Comparison of ENCODE assay signal across 13 mouse cellular contexts in genomic region chr8:126601325-126601724, GRCm38 (mm10). TPM values are rescaled to one million over a fixed set of nuclear protein-coding genes. Genes with fewer than 3 reads are reported as not detected.
DNase-seq lines count a peak whose midpoint lies in the region; ATAC-seq and TF ChIP-seq lines count a peak whose summit lies in the region.
"Had no signal": no experiment of that assay in that cellular context is flagged by ENCODE, and none has a peak within 500 bp of the region (broad histone marks: within the 10 kb centered on the region; RNA-seq: fewer than 3 reads in every experiment).

No protein-coding gene starts in this region.

- peak overlapping the region; percentile 75 for H3K27ac ChIP-seq in kidney, adult 2 months (ENCODE audit: insufficient read depth, low read depth, low read length)
- no peak overlapping the region; the same call in 1 of the 2 replicates for H3K27ac ChIP-seq in hindbrain, embryonic 16.5 days (ENCODE audit: low read depth, low read length)
- H3K27ac ChIP-seq: midbrain, embryonic 12.5 days had no signal

- peak; percentile 21 for ATAC-seq in CD4-positive, CD25-positive, alpha-beta regulatory T cell, adult 4 months
- ATAC-seq in hindbrain, embryonic 16.5 days: no peak
- ATAC-seq: intestine, postnatal 0 days had no signal

- no peak overlapping the region for H3K4me2 ChIP-seq in hindbrain, embryonic 16.5 days (ENCODE audit: low read length)
- H3K4me2 ChIP-seq: midbrain, embryonic 12.5 days had no signal

- WGBS in kidney, adult 2 months: 40% methylated on average over 5 of the region's 5 CpGs
- WGBS in hindbrain, embryonic 16.5 days: 10% methylated on average over 5 of the region's 5 CpGs

- no peak for TF ChIP-seq CTCF in kidney, adult 2 months (conservative IDR thresholded peaks at IDR 0.05; ENCODE audit: insufficient read depth, insufficient read length, low read depth, low read length)

- H3K36me3 ChIP-seq in kidney, adult 2 months (ENCODE audit: control insufficient read depth, insufficient read depth, low read length): no peaks in the 10 kb centered on the region
- no peaks in the 10 kb centered on the region for H3K36me3 ChIP-seq in hindbrain, embryonic 16.5 days (ENCODE audit: control insufficient read depth, insufficient read depth, low read length)
- H3K36me3 ChIP-seq: midbrain, embryonic 12.5 days had no signal

- H3K4me1 ChIP-seq in kidney, adult 2 months (ENCODE audit: control insufficient read depth, insufficient read depth, low read length): peaks cover 22% of the 10 kb centered on the region
- H3K4me1 ChIP-seq in hindbrain, embryonic 16.5 days (ENCODE audit: control insufficient read depth, insufficient read depth, low read depth, low read length): peaks cover 22% of the 10 kb centered on the region

- no peak for DNase-seq in kidney, adult 2 months
- DNase-seq in kidney, adult 8-10 months: no peak
- DNase-seq in R1 (ENCODE audit: low read depth, low spot score): peak; percentile 87
- DNase-seq in left cerebral cortex, postnatal 10 days (ENCODE audit: extremely low spot score in 1 of 2, low spot score in 2 of 2): no peak
- DNase-seq in left cerebral cortex, adult 11 months (ENCODE audit: low spot score): no peak
- DNase-seq: right cerebral cortex, postnatal 25 days; thymus, postnatal 25 days had no signal

- no peak overlapping the region for H3K4me3 ChIP-seq in kidney, adult 2 months (ENCODE audit: insufficient read depth, low read depth, low read length)
- no peak overlapping the region for H3K4me3 ChIP-seq in hindbrain, embryonic 16.5 days (ENCODE audit: low read length)
- H3K4me3 ChIP-seq: erythroblast, embryonic 14.5 days; midbrain, embryonic 12.5 days had no signal

- no peaks in the 10 kb centered on the region for H3K9me3 ChIP-seq in hindbrain, embryonic 16.5 days (ENCODE audit: control insufficient read depth, low read length)
- H3K9me3 ChIP-seq: midbrain, embryonic 12.5 days had no signal

- H3K27me3 ChIP-seq in kidney, adult 2 months (replicated peaks; ENCODE audit: control insufficient read depth, insufficient read depth, low read length): no peaks in the 10 kb centered on the region
- H3K27me3 ChIP-seq in hindbrain, embryonic 16.5 days (replicated peaks; ENCODE audit: control insufficient read depth, insufficient read depth, low read length): no peaks in the 10 kb centered on the region
- H3K27me3 ChIP-seq: Patski had no signal

- 0 out of 2 replicates have a peak overlapping the region, but pooled peaks have one; percentile 3 for H3K9ac ChIP-seq in hindbrain, embryonic 16.5 days (ENCODE audit: low read depth, low read length)

- intact Hi-C loops in left cerebral cortex, postnatal 10 days (cut with DNase I): no loop called here

- TF ChIP-seq POLR2A in kidney, adult 2 months (IDR thresholded peaks at IDR 0.05; ENCODE audit: low read depth, low read length): no peak

RNA-seq across cellular contexts. Expression of gene Irf2bp2, which starts 7.5 kb away (rescaled TPM):
- 40.6 and 46.6 TPM in 2 replicates for polyA plus RNA-seq in kidney, adult 2 months (2012; rRNA removed)
- polyA plus RNA-seq in CD4-positive, CD25-positive, alpha-beta regulatory T cell, adult 4 months (2017; shearing (Covaris generic)): 10 to 100 TPM; 15.5 to 22.4 TPM
- polyA plus RNA-seq in hindbrain, embryonic 16.5 days (2015; fragmentation: Nextera tagmentation; extraction: Ambion mirVana): 8.0 and 8.2 TPM in 2 replicates
- total RNA-seq in left cerebral cortex, postnatal 10 days (2021): 10 to 100 TPM; 51.2 to 54.6 TPM
